Mouse (Mus musculus): ENCODE measurements around the gene Cntln.

- TF ChIP-seq CTCF (IDR thresholded peaks at IDR 0.05; ENCODE audit: insufficient read depth, low read depth, low read length): no peak
- TF ChIP-seq POLR2A (IDR thresholded peaks at IDR 0.05; ENCODE audit: insufficient read depth, low read depth, low read length): no peak
Observed at GRCm38 (mm10) chr4:84942059-84942458, 58.0 kb downstream of the Cntln start.
